Mouse (Mus musculus) liver, adult 2 months (tissue): Measurements from ENCODE around the gene Cfdp1. TPM values are rescaled to one million over a fixed set of nuclear protein-coding genes. Genes with fewer than 3 reads are reported as not detected.
A peak's percentile ranks its signal among the peaks of the same experiment; 100 is the strongest.

Experiments used
- DNase-seq: peaks from one replicate; pipeline ENCODE4 v3.0.0-alpha.2; 2011; ENCODE audit warnings: low read depth, low spot score; ENCODE audit errors: extremely low read depth
- H3K27ac ChIP-seq: fragments of 200-500 bp; replicated peaks from 2 replicates; pipeline ENCODE4 v1.5.1; 2012; ENCODE audit warnings: low read depth, mild to moderate bottlenecking, control low read depth, inconsistent platforms, low read length; ENCODE audit not compliant: insufficient read depth
- H3K27me3 ChIP-seq: fragments of 200-500 bp; 2 replicates; pipeline ENCODE4 v1.6.1; 2012; ENCODE audit warnings: mild to moderate bottlenecking, moderate library complexity, low read length, inconsistent platforms; ENCODE audit not compliant: control insufficient read depth, insufficient read depth
- H3K36me3 ChIP-seq: fragments of 200-500 bp; 2 replicates; pipeline ENCODE4 v1.6.1; 2012; ENCODE audit warnings: low read length, inconsistent platforms; ENCODE audit not compliant: control insufficient read depth, insufficient read depth
- H3K4me1 ChIP-seq: fragments of 200-500 bp; 2 replicates; pipeline ENCODE4 v1.6.1; 2011; ENCODE audit warnings: low read length; ENCODE audit not compliant: control insufficient read depth, insufficient read depth
- H3K4me3 ChIP-seq: fragments of 200-500 bp; 2 replicates; pipeline ENCODE4 v1.5.1; 2011; ENCODE audit warnings: low read depth, mild to moderate bottlenecking, control low read depth, low read length, moderate library complexity; ENCODE audit not compliant: insufficient read depth
- H3K79me2 ChIP-seq: fragments of 200-500 bp; 2 replicates; pipeline ENCODE4 v1.6.1; 2012; ENCODE audit warnings: inconsistent platforms, mild to moderate bottlenecking, low read length, moderate library complexity; ENCODE audit not compliant: control insufficient read depth, insufficient read depth
- H3K9ac ChIP-seq: fragments of 200-500 bp; 2 replicates; pipeline ENCODE4 v1.6.1; 2012; ENCODE audit warnings: low read depth, mild to moderate bottlenecking, control low read depth, inconsistent platforms, low read length
- CTCF ChIP-seq: fragments of 200-500 bp; IDR thresholded peaks from 2 replicates; pipeline ENCODE4 v1.5.1; 2011; ENCODE audit warnings: low read depth, low read length, control low read depth
- POLR2A ChIP-seq: fragments of 200-500 bp; IDR thresholded peaks from 2 replicates; pipeline ENCODE4 v1.6.1; 2011; ENCODE audit warnings: low read length, control low read depth; ENCODE audit not compliant: insufficient read depth; ENCODE audit errors: extremely low read depth
- WGBS: fragments of 180-500 bp; shearing (Covaris S2); methylation state at CpG from one replicate; pipeline ENCODE4 v1.1.7; 2018; 5-methylcytosine and 5-hydroxymethylcytosine counted together
- polyA plus RNA-seq: library from polyadenylated mRNA; depleted of rRNA; stranded (reverse); fragments of >200 nt; gene quantifications from 2 replicates; pipeline ENCODE4 v1.2.3, GENCODE M21; 2012
- total RNA-seq: library from RNA; depleted of rRNA; stranded (reverse); fragments of >200 nt; gene quantifications from 2 replicates; pipeline ENCODE4 v1.2.3, GENCODE M21; 2014

Gene Cfdp1
- total and polyA plus RNA-seq, 2 experiments = 3.8 to 40.7 TPM

GRCm38 (mm10) chr8:111740301-111740711, 113.8 kb downstream of the Cfdp1 start:
- H3K27me3 ChIP-seq = no peaks in the 10 kb centered on the region
- H3K36me3 ChIP-seq = no peaks in the 10 kb centered on the region
- no peak overlapping the region for H3K4me3 ChIP-seq
- peak overlapping the region; percentile 98 for H3K27ac ChIP-seq
- 4% methylated on average over 7 of the region's 7 CpGs for WGBS
- peaks cover 43% of the 10 kb centered on the region for H3K79me2 ChIP-seq
- H3K4me1 ChIP-seq = peaks cover 51% of the 10 kb centered on the region
- TF ChIP-seq CTCF (no peak), POLR2A (no peak)
- H3K9ac ChIP-seq = peak overlapping the region; percentile 38
- peak; percentile 94 for DNase-seq

GRCm38 (mm10) chr8:111739604-111740003, 114.5 kb downstream of the Cfdp1 start:
- peak overlapping the region; percentile 98 for H3K27ac ChIP-seq
- 49% methylated on average over 7 of the region's 7 CpGs for WGBS
- TF ChIP-seq POLR2A (no peak), CTCF (no peak; the same call in 1 of the 2 replicates)

GRCm38 (mm10) chr8:111738867-111739266, 115.2 kb downstream of the Cfdp1 start:
- TF ChIP-seq POLR2A (no peak), CTCF (no peak)
- Histone ChIP-seq H3K27ac (0 out of 2 replicates have a peak overlapping the region, but pooled peaks have one; percentile 98), H3K27me3 (no peaks in the 10 kb centered on the region)

More at GRCm38 (mm10) chr8:111739604-111740003, 114.5 kb downstream of the Cfdp1 start:
- Histone ChIP-seq H3K4me3 (no peak overlapping the region), H3K36me3 (no peaks in the 10 kb centered on the region), H3K9ac (peak overlapping the region; percentile 27; the same call in 1 of the 2 replicates), H3K27me3 (no peaks in the 10 kb centered on the region), H3K79me2 (peaks cover 50% of the 10 kb centered on the region), H3K4me1 (peaks cover 57% of the 10 kb centered on the region)
- no peak for DNase-seq

GRCm38 (mm10) chr8:111736321-111736720, 117.8 kb downstream of the Cfdp1 start:
- Histone ChIP-seq H3K4me3 (no peak overlapping the region), H3K27ac (peak overlapping the region; percentile 43), H3K9ac (peak overlapping the region; percentile 10; the same call in 1 of the 2 replicates), H3K36me3 (no peaks in the 10 kb centered on the region), H3K4me1 (peaks cover 71% of the 10 kb centered on the region), H3K27me3 (no peaks in the 10 kb centered on the region), H3K79me2 (peaks cover 61% of the 10 kb centered on the region)
- WGBS = 79% methylated on average over 7 of the region's 7 CpGs
- TF ChIP-seq CTCF (no peak), POLR2A (no peak)
- no peak for DNase-seq

More at GRCm38 (mm10) chr8:111738867-111739266, 115.2 kb downstream of the Cfdp1 start:
- no peak for DNase-seq
- Histone ChIP-seq H3K36me3 (no peaks in the 10 kb centered on the region), H3K79me2 (peaks cover 57% of the 10 kb centered on the region), H3K4me1 (peaks cover 61% of the 10 kb centered on the region), H3K9ac (no peak overlapping the region), H3K4me3 (no peak overlapping the region)
- WGBS = 42% methylated on average over 6 of the region's 6 CpGs

DNA sequence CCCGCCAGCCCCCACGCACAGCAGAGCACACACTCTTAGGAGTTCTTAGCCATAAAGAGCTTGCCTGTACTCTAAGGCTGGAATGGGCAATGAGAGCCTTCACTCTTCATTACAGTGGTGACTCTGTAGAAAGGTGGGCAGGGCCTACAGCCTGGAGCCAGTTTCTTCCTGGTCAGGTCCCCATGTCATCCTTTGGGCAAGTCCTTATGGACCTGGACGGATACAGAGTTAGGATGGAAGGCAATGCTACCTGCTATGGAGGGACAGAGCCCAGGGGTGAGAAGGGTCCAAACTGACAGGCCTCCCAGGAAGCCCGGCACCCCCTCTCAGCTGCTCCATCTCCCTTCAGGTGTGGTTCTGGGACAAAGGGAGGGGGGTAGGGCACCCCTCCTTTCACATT, 118.3 kb downstream of the Cfdp1 start:
- Histone ChIP-seq H3K4me3 (no peak overlapping the region), H3K27me3 (no peaks in the 10 kb centered on the region), H3K36me3 (no peaks in the 10 kb centered on the region), H3K4me1 (peaks cover 70% of the 10 kb centered on the region), H3K79me2 (peaks cover 66% of the 10 kb centered on the region), H3K9ac (no peak overlapping the region), H3K27ac (peak overlapping the region; percentile 43)
- no peak for DNase-seq
- TF ChIP-seq CTCF = no peak
- no peak for TF ChIP-seq POLR2A
- WGBS = 84% methylated on average over 4 of the region's 4 CpGs

- WGBS = 64% methylated on average over 8 of the region's 8 CpGs
- peak overlapping the region; percentile 41; the same call in 1 of the 2 replicates for H3K9ac ChIP-seq
- no peak for DNase-seq
- peak; percentile 30; the same call in 1 of the 2 replicates for TF ChIP-seq CTCF
- no peak for TF ChIP-seq POLR2A
- peaks cover 71% of the 10 kb centered on the region for H3K79me2 ChIP-seq
- H3K36me3 ChIP-seq = no peaks in the 10 kb centered on the region
- H3K4me1 ChIP-seq = peaks cover 71% of the 10 kb centered on the region
- H3K27me3 ChIP-seq = no peaks in the 10 kb centered on the region
- H3K27ac ChIP-seq = peak overlapping the region; percentile 70
- H3K4me3 ChIP-seq = no peak overlapping the region
These were observed 118.7 kb downstream of the Cfdp1 start for GRCm38 (mm10) chr8:111735335-111735761.
